In the genomic region with DNA sequence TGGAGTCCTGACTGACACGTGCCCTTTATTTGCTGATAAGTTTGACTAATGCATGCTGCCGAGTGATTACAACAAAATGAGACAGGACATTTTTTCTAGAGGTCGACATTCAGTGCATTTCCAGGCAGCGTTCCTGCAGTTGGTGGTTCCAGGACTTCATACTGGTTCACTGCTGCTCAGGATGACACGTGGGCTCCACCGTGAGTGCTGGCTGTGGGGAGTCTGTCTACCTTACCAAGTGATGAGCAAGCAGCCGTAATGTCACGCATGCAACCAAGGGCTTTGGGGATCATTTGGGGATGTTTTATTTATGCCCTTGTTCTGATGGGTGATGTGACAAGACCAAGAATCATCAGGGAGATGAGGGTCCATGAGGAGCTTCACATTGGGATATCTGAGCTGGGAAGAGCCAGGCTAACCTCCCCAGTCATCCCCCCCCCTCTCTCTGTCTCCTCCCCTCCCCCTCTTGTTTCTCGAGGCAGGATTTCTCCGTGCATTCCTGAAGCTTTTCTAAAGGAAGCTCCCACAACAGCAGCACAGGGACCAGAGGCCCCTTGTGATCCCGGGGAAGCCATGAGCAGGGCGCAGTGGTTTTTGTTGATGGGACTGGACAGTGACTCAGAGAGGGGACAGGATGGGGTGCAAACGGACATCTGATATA, we compare ENCODE assay signal across 14 mouse cellular contexts.
DNase-seq lines count a peak whose midpoint lies in the region; ATAC-seq and TF ChIP-seq lines count a peak whose summit lies in the region.
"Had no signal": no experiment of that assay in that cellular context is flagged by ENCODE, and none has a peak within 500 bp of the region (broad histone marks: within the 10 kb centered on the region; RNA-seq: fewer than 3 reads in every experiment).

No protein-coding gene starts in this region.

- no peak for ATAC-seq in forebrain, embryonic 13.5 days
- peak; percentile 25; the same call in 1 of the 2 replicates for ATAC-seq in midbrain, embryonic 13.5 days
- no peak for ATAC-seq in liver, postnatal 0 days
- ATAC-seq: CD4-positive, CD25-positive, alpha-beta regulatory T cell, adult 4 months; intestine, postnatal 0 days had no signal

- H3K27ac ChIP-seq in heart, embryonic 10.5 days: peak overlapping the region; percentile 42
- H3K27ac ChIP-seq in forebrain, embryonic 13.5 days: peak overlapping the region; percentile 75
- H3K27ac ChIP-seq in midbrain, embryonic 13.5 days: peak overlapping the region; percentile 79
- no peak overlapping the region for H3K27ac ChIP-seq in liver, postnatal 0 days (ENCODE audit: low read depth)

- no peaks in the 10 kb centered on the region for H3K9me3 ChIP-seq in heart, embryonic 10.5 days
- H3K9me3 ChIP-seq in forebrain, embryonic 13.5 days (replicated peaks): no peaks in the 10 kb centered on the region
- H3K9me3 ChIP-seq in midbrain, embryonic 13.5 days: no peaks in the 10 kb centered on the region
- no peaks in the 10 kb centered on the region for H3K9me3 ChIP-seq in liver, postnatal 0 days (ENCODE audit: low read length)

- H3K4me2 ChIP-seq in forebrain, embryonic 13.5 days: no peak overlapping the region
- H3K4me2 ChIP-seq in midbrain, embryonic 13.5 days (replicated peaks): no peak overlapping the region
- no peak overlapping the region for H3K4me2 ChIP-seq in liver, postnatal 0 days (ENCODE audit: low read depth, low read length)
- H3K4me2 ChIP-seq: heart, embryonic 11.5 days; lung, embryonic 14.5 days had no signal

- no peak overlapping the region for H3K9ac ChIP-seq in forebrain, embryonic 13.5 days
- peak overlapping the region; percentile 46; the same call in 1 of the 2 replicates for H3K9ac ChIP-seq in midbrain, embryonic 13.5 days (replicated peaks)
- H3K9ac ChIP-seq in liver, postnatal 0 days (replicated peaks): no peak overlapping the region
- H3K9ac ChIP-seq: lung, embryonic 14.5 days had no signal

- 0 out of 2 replicates have a peak overlapping the region, but pooled peaks have one; percentile 15 for H3K4me3 ChIP-seq in heart, embryonic 10.5 days
- H3K4me3 ChIP-seq in forebrain, embryonic 13.5 days: no peak overlapping the region
- no peak overlapping the region for H3K4me3 ChIP-seq in midbrain, embryonic 13.5 days (replicated peaks)
- no peak overlapping the region for H3K4me3 ChIP-seq in liver, postnatal 0 days (ENCODE audit: low read depth, low read length)

- TF ChIP-seq CTCF in liver, postnatal 0 days (IDR thresholded peaks at IDR 0.05; ENCODE audit: low read depth): no peak

- peaks cover 48% of the 10 kb centered on the region for H3K36me3 ChIP-seq in heart, embryonic 10.5 days
- H3K36me3 ChIP-seq in forebrain, embryonic 13.5 days (ENCODE audit: poor library complexity, severe bottlenecking): peaks cover 66% of the 10 kb centered on the region
- H3K36me3 ChIP-seq in midbrain, embryonic 13.5 days: peaks cover 54% of the 10 kb centered on the region
- no peaks in the 10 kb centered on the region for H3K36me3 ChIP-seq in liver, postnatal 0 days (replicated peaks; ENCODE audit: insufficient read depth, low read length)

- no peak for TF ChIP-seq EP300 in liver, postnatal 0 days (IDR thresholded peaks at IDR 0.05; ENCODE audit: low read depth)

- peaks cover 36% of the 10 kb centered on the region for H3K4me1 ChIP-seq in heart, embryonic 10.5 days
- H3K4me1 ChIP-seq in forebrain, embryonic 13.5 days: peaks cover 35% of the 10 kb centered on the region
- H3K4me1 ChIP-seq in midbrain, embryonic 13.5 days (replicated peaks): peaks cover 42% of the 10 kb centered on the region
- peaks cover 22% of the 10 kb centered on the region for H3K4me1 ChIP-seq in liver, postnatal 0 days (ENCODE audit: insufficient read depth)

- no peaks in the 10 kb centered on the region for H3K27me3 ChIP-seq in heart, embryonic 10.5 days (ENCODE audit: insufficient read depth, poor library complexity, severe bottlenecking)
- no peaks in the 10 kb centered on the region for H3K27me3 ChIP-seq in forebrain, embryonic 13.5 days
- H3K27me3 ChIP-seq in midbrain, embryonic 13.5 days: no peaks in the 10 kb centered on the region
- H3K27me3 ChIP-seq in liver, postnatal 0 days (ENCODE audit: insufficient read depth, low read length): no peaks in the 10 kb centered on the region

- DNase-seq in heart, embryonic 10.5 days (ENCODE audit: low spot score): no peak
- no peak for DNase-seq in heart, adult 9 months (ENCODE audit: low spot score in 2 of 2)
- DNase-seq in MN1 (ENCODE audit: low spot score): peak; percentile 29
- no peak for DNase-seq in layer of hippocampus, postnatal 14 days (ENCODE audit: low spot score in 2 of 2)
- no peak for DNase-seq in liver, postnatal 0 days
- no peak for DNase-seq in c-Kit-positive CD71-positive TER-119-positive erythroid progenitor cells, embryonic 14.5 days (ENCODE audit: low spot score)
- DNase-seq: lung, embryonic 14.5 days; right cerebral cortex, postnatal 25 days; thymus, adult 18-20 months had no signal

- WGBS in heart, embryonic 10.5 days: 36% methylated on average over 13 of the region's 13 CpGs
- WGBS in forebrain, embryonic 13.5 days: 52% methylated on average over 13 of the region's 13 CpGs
- WGBS in midbrain, embryonic 13.5 days: 39% methylated on average over 13 of the region's 13 CpGs
- WGBS in liver, postnatal 0 days (ENCODE audit: insufficient replicate concordance): 46% methylated on average over 13 of the region's 13 CpGs
